Mouse (Mus musculus): ENCODE data around the gene Hipk1.

- TF ChIP-seq POLR2A (IDR thresholded peaks at IDR 0.05; ENCODE audit: insufficient read depth, low read depth, low read length) = no peak
- no peak for TF ChIP-seq EP300 (IDR thresholded peaks at IDR 0.05; ENCODE audit: insufficient read depth, low read depth, low read length)
Measured at GRCm38 (mm10) chr3:103759261-103759970, 31.9 kb downstream of the Hipk1 start.

Measured in heart, adult 2 months (tissue).